Mouse (Mus musculus) embryonic facial prominence, embryonic 15.5 days (tissue): ENCODE measurements at regions not wholly inside any gene's neighbourhood (a gene's known extent, or its start where the extent isn't known, plus 50 kb on each side); places are given as distances from the start of the nearest gene placed in this dataset.
"Not testable (repeated sequence)": the region's sequence is repeated elsewhere in the genome, so short reads cannot be mapped to it uniquely, and the experiment has no call there.

Experiments
- ATAC-seq: fragments of 200-750 bp; cut with Nextera tagmentation; 2 replicates; pipeline ENCODE4 v1.8.0; 2017; ENCODE audit warnings: low read depth, moderate TSS enrichment; ENCODE audit not compliant: insufficient number of reproducible peaks, low FRiP score, low TSS enrichment
- H3K27ac ChIP-seq: fragments of 300-500 bp; sonication (generic); replicated peaks from 2 replicates; pipeline ENCODE4 v1.5.1; 2015; ENCODE audit warnings: mild to moderate bottlenecking, inconsistent platforms
- H3K27me3 ChIP-seq: fragments of 300-500 bp; sonication (generic); 2 replicates; pipeline ENCODE4 v1.6.1; 2015; ENCODE audit warnings: inconsistent platforms
- H3K36me3 ChIP-seq: fragments of 300-500 bp; sonication (generic); 2 replicates; pipeline ENCODE4 v1.6.1; 2015; ENCODE audit warnings: mild to moderate bottlenecking, inconsistent platforms
- H3K4me1 ChIP-seq: fragments of 300-500 bp; sonication (generic); 2 replicates; pipeline ENCODE4 v1.6.1; 2015; ENCODE audit warnings: inconsistent platforms
- H3K4me2 ChIP-seq: fragments of 300-500 bp; sonication (generic); replicated peaks from 2 replicates; pipeline ENCODE4 v1.6.1; 2015; ENCODE audit warnings: mild to moderate bottlenecking, inconsistent platforms
- H3K4me3 ChIP-seq: fragments of 300-500 bp; sonication (generic); replicated peaks from 2 replicates; pipeline ENCODE4 v1.5.1; 2015; ENCODE audit warnings: mild to moderate bottlenecking, inconsistent platforms
- H3K9ac ChIP-seq: fragments of 300-500 bp; sonication (generic); 2 replicates; pipeline ENCODE4 v1.6.1; 2015; ENCODE audit warnings: inconsistent platforms
- H3K9me3 ChIP-seq: fragments of 300-500 bp; sonication (generic); replicated peaks from 2 replicates; pipeline ENCODE4 v1.6.1; 2016; ENCODE audit warnings: inconsistent platforms
- WGBS: fragments of 180-500 bp; shearing (Covaris S2); methylation state at CpG from one replicate; pipeline ENCODE4 v1.1.7; 2015; 5-methylcytosine and 5-hydroxymethylcytosine counted together

DNA sequence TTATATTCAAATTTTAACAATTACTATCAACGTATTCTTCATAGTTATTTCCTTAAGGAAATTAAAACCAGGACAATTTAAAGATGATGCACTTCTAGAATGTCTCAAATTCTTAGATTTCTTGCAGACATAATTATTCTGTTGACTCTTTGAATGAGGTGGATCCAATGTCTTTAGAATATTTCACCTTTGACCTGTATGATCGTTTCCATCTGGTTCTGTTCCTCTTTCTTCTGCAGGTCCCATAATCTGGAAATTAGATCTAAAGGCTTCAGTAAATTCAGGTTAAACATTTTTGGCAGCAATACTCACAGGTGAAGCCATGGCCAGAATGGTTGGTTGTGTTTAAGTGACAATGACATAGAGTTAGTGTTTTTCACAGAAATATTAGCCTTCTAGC, 982.4 kb downstream of the Car8 start:
- H3K27ac ChIP-seq: no peak overlapping the region
- H3K36me3 ChIP-seq: no peaks in the 10 kb centered on the region
- ATAC-seq: no peak
- no peaks in the 10 kb centered on the region for H3K9me3 ChIP-seq
- 38% methylated on average over 2 of the region's 2 CpGs for WGBS
- no peaks in the 10 kb centered on the region for H3K4me1 ChIP-seq
- no peak overlapping the region for H3K4me3 ChIP-seq
- H3K27me3 ChIP-seq: no peaks in the 10 kb centered on the region
- no peak overlapping the region for H3K9ac ChIP-seq
- no peak overlapping the region for H3K4me2 ChIP-seq

DNA sequence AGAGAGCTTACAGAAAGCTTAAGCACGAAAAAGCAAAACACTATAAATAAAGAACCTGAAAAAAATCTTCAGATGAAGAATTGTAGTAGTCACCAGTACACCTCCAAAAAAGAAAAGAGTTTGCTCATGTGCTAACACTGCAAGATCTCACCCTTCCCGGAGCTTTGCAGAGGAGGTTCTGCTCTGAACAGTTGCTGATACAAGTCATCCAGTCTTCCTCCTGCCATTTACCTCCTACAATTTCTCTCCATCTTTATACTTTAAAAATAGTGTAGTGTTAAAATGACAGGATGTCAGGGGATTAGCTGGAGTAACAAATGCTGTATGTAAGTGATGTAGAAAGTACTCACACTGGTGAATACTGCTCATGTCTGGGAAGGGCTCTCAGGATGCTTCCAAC, 985.2 kb downstream of the Car8 start:
- Histone ChIP-seq H3K4me2 (no peak overlapping the region), H3K36me3 (no peaks in the 10 kb centered on the region), H3K9me3 (no peaks in the 10 kb centered on the region), H3K27ac (no peak overlapping the region), H3K9ac (no peak overlapping the region), H3K27me3 (no peaks in the 10 kb centered on the region), H3K4me3 (no peak overlapping the region), H3K4me1 (no peaks in the 10 kb centered on the region)
- ATAC-seq: no peak
- WGBS: 84% methylated on average over 2 of the region's 2 CpGs

DNA sequence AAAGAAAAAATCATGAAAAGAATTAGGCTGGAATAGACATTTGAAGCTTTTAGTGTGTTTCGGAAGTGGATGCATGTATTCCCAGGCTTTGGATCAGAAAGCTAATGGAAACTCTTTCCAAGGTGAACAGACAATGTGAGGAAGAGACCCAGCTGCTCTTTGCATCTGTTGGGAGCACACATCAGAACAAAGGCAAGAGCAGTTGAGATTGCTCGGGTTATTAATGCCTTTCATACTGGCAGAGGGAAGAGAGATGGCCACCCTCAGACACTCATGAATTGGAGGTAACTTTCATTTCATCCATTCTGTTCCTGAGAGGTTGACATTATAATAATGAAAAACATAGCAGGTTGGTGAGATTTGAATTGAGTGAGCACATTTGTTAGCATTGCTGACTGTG, 987.2 kb downstream of the Car8 start:
- 84% methylated on average over 2 of the region's 2 CpGs for WGBS

DNA sequence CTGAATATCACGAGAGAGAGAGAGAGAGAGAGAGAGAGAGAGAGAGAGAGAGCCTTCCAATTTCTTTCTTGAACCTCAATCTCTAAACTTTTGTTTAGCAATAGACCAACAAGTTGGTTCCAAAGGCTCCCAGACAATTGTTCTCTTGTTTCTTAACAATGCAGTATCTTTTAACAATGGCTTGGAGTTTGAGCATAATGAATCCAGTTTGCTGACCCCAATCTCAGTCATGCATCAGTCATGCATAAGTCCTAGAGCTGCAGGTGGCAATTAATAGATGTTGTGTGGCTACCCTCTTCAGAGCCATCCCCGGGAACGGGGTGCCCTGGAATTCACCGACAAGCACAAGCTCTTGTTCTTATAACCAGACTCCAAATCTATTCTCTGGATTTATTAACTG, 991.0 kb downstream of the Car8 start:
- ATAC-seq: no peak
- no peak overlapping the region for H3K27ac ChIP-seq
- H3K36me3 ChIP-seq: no peaks in the 10 kb centered on the region
- H3K4me1 ChIP-seq: no peaks in the 10 kb centered on the region
- H3K4me3 ChIP-seq: no peak overlapping the region
- H3K4me2 ChIP-seq: no peak overlapping the region
- WGBS: 83% methylated on average over 4 of the region's 4 CpGs
- no peaks in the 10 kb centered on the region for H3K27me3 ChIP-seq
- no peak overlapping the region for H3K9ac ChIP-seq
- no peaks in the 10 kb centered on the region for H3K9me3 ChIP-seq

More for the DNA sequence above, 987.2 kb downstream of the Car8 start:
- Histone ChIP-seq H3K9me3 (no peaks in the 10 kb centered on the region), H3K9ac (no peak overlapping the region), H3K4me3 (no peak overlapping the region), H3K36me3 (no peaks in the 10 kb centered on the region), H3K4me2 (no peak overlapping the region), H3K27ac (no peak overlapping the region), H3K27me3 (no peaks in the 10 kb centered on the region), H3K4me1 (no peaks in the 10 kb centered on the region)
- no peak for ATAC-seq

DNA sequence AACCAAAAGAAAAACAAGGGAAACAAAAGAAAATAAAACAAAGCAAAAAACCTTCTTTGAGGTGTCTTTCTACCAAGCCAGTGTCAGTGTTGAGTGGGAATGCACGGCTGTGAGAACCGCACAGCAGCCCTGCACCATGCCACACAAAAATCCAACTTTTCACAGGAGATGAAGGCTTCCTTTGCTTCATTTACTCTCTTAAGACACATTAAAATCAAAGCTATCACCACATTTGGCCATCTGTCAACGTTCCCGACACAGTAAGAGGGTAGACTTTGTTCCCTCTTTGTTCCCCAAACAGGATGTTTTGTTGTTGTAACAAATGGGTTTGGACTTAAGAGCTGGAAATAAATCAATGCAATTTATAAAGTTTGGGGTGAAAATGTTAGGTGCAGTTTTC, 991.6 kb downstream of the Car8 start:
- ATAC-seq: no peak
- WGBS: 79% methylated on average over 4 of the region's 4 CpGs
- Histone ChIP-seq H3K36me3 (no peaks in the 10 kb centered on the region), H3K4me1 (no peaks in the 10 kb centered on the region), H3K9ac (no peak overlapping the region), H3K4me3 (no peak overlapping the region), H3K9me3 (no peaks in the 10 kb centered on the region), H3K27ac (no peak overlapping the region), H3K27me3 (no peaks in the 10 kb centered on the region), H3K4me2 (no peak overlapping the region)

DNA sequence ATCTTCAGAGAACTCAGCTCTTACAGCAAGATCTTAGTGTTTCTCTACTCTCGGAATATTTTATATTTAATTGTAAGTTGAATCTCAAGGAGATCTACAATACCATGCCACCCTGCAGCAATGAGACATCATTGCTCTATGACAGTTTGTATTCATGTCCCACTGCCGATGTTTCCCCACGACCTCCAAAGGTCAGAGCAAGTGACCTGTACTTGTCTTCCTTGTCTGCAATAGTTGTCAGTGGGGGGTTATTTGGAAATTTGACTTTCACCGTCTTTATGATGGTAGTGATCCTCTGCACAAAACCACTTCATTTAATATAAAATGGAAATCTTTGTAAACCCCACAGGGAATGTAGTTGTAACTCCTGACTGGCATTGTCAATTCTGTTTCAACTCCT, 992.0 kb downstream of the Car8 start:
- Histone ChIP-seq H3K27ac (no peak overlapping the region), H3K9ac (no peak overlapping the region), H3K36me3 (no peaks in the 10 kb centered on the region), H3K9me3 (no peaks in the 10 kb centered on the region), H3K4me2 (no peak overlapping the region), H3K27me3 (no peaks in the 10 kb centered on the region), H3K4me1 (no peaks in the 10 kb centered on the region), H3K4me3 (no peak overlapping the region)
- no peak for ATAC-seq
- WGBS: 76% methylated on average over 4 of the region's 4 CpGs

DNA sequence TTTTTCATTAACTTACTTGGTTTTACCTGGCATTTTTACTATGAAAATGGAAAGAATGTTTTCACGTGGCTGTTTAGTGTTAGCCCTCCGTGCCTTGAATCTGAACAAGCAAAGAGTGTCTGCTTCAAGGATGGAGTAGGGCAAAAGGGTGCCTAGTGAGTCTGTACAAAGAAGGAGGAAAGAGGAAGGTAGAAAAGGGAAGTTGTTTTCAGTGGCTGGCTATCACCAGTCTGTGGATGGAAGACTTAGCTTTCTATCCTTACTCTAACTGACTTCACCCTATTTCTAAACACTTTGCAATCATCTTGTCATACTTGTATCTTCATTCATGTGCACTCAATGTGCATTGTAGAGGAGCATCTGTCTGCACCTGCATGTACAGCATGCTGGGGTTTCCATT, 993.2 kb downstream of the Car8 start:
- ATAC-seq: no peak
- H3K9ac ChIP-seq: no peak overlapping the region
- no peaks in the 10 kb centered on the region for H3K27me3 ChIP-seq
- H3K27ac ChIP-seq: no peak overlapping the region
- no peaks in the 10 kb centered on the region for H3K9me3 ChIP-seq
- no peak overlapping the region for H3K4me3 ChIP-seq
- 90% methylated on average over 2 of the region's 2 CpGs for WGBS
- H3K36me3 ChIP-seq: no peaks in the 10 kb centered on the region
- no peaks in the 10 kb centered on the region for H3K4me1 ChIP-seq
- H3K4me2 ChIP-seq: no peak overlapping the region

DNA sequence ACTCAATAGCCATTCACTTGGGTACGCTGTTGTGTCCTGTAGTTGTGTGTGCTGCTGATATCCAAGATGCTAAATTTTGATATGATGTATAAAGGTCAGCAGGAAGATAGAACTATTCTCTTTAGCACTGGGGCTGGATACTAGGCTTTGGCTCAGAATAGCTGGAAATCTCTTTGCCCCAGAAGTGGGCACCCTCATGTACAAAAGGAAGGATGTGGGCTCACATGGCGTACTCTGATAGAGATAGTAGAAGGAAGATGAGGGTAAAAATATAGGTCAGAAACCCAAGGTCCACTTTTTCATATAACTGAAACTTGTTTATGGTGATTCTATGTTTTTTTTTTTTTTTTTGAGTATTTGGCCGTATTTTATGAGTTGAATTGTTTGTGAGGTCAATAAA, 1001.0 kb downstream of the Car8 start:
- no peaks in the 10 kb centered on the region for H3K27me3 ChIP-seq
- H3K4me3 ChIP-seq: no peak overlapping the region
- no peaks in the 10 kb centered on the region for H3K9me3 ChIP-seq
- no peak for ATAC-seq
- H3K27ac ChIP-seq: no peak overlapping the region
- H3K9ac ChIP-seq: no peak overlapping the region
- no peak overlapping the region for H3K4me2 ChIP-seq
- WGBS: 83% methylated on average over 3 of the region's 3 CpGs
- H3K4me1 ChIP-seq: no peaks in the 10 kb centered on the region
- H3K36me3 ChIP-seq: no peaks in the 10 kb centered on the region

DNA sequence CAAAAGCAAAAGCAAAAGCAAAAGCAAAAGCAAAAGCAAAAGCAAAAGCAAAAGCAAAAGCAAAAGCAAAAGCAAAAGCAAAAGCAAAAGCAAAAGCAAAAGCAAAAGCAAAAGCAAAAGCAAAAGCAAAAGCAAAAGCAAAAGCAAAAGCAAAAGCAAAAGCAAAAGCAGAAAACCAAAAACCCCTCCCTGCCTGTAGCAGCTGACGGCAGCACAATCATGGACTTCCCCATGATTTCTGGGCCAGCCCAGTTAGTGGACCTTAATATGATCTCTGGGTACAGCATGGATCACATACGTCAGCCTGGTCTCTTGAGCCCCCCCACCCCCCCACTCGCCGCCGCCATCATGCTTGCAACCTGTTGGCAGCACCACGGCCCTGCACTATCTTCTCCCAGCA, 1004.3 kb downstream of the Car8 start:
- not testable (repeated sequence) for H3K36me3 ChIP-seq, ATAC-seq, H3K27me3 ChIP-seq, H3K4me3 ChIP-seq, H3K27ac ChIP-seq, H3K9me3 ChIP-seq, H3K9ac ChIP-seq, H3K4me2 ChIP-seq, H3K4me1 ChIP-seq
- 95% methylated on average over 6 of the region's 6 CpGs for WGBS

DNA sequence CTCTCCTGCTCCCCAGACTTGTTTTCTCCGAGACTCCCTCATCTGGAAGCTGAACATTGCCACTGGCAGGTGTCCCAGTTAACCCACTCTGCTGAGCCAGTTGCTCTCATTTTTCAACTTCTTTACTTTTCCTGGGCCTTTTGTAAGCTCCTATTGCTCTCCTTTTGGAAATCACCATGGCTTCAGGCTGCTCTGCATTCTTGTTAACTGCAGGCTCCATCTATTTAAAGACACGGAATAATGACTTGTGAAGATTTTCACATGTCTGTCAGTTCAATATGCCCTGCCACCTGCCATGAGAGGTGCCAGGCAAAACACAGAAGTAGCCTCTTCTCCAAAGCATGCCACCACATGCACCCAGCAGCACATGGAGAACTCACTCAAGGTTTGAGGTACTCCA, 1009.9 kb downstream of the Car8 start:
- H3K36me3 ChIP-seq: no peaks in the 10 kb centered on the region
- 43% methylated on average over 2 of the region's 2 CpGs for WGBS
- H3K27ac ChIP-seq: no peak overlapping the region
- H3K4me2 ChIP-seq: no peak overlapping the region
- no peak overlapping the region for H3K4me3 ChIP-seq
- no peak for ATAC-seq
- no peaks in the 10 kb centered on the region for H3K9me3 ChIP-seq
- H3K9ac ChIP-seq: no peak overlapping the region
- no peaks in the 10 kb centered on the region for H3K27me3 ChIP-seq
- no peaks in the 10 kb centered on the region for H3K4me1 ChIP-seq

DNA sequence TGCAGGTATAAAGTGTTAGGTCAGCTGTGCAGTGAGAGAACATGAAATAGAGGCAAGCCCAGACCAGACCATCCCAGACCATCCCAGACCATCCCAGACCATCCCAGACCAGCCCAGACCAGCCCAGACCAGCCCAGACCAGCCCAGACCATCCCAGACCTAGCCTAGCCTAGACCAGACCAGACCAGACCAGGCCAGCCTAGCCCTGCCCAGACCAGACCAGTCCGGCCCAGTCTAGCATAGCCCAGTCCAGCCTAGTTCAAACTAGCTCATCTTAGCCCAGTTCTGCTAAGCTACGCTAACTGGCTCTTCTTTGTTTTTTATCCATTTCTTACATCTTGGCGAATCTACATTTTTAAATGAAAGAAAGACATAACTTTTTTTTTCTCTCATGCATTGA, 1015.9 kb downstream of the Car8 start:
- no peaks in the 10 kb centered on the region for H3K4me1 ChIP-seq
- no peaks in the 10 kb centered on the region for H3K27me3 ChIP-seq
- no peak overlapping the region for H3K4me3 ChIP-seq
- no peak for ATAC-seq
- H3K9me3 ChIP-seq: no peaks in the 10 kb centered on the region
- WGBS: 93% methylated on average over 3 of the region's 3 CpGs
- H3K4me2 ChIP-seq: no peak overlapping the region
- no peaks in the 10 kb centered on the region for H3K36me3 ChIP-seq
- no peak overlapping the region for H3K27ac ChIP-seq
- no peak overlapping the region for H3K9ac ChIP-seq

DNA sequence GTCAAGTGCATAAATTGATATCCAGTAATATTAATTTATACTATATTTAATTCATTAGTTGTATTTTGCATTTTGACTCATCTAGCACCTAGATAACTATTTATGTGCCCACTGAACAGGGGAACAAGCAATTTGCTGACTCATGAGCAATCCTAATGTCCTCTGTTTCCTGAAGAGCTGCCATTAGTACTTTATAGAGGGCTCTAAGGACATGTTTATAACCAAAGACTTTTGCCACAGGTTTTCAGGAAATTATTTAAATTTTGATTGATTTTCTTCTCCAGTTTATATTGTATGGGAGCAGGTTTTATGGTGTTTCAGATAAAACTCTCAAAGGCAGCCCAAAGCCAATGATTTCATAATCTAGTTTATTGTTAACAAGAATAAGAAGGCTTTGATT, 1018.4 kb downstream of the Car8 start:
- no peak overlapping the region for H3K27ac ChIP-seq
- no peaks in the 10 kb centered on the region for H3K36me3 ChIP-seq
- H3K27me3 ChIP-seq: no peaks in the 10 kb centered on the region
- no peaks in the 10 kb centered on the region for H3K9me3 ChIP-seq
- no peaks in the 10 kb centered on the region for H3K4me1 ChIP-seq
- H3K9ac ChIP-seq: no peak overlapping the region
- no peak overlapping the region for H3K4me2 ChIP-seq
- H3K4me3 ChIP-seq: no peak overlapping the region
- ATAC-seq: no peak
